Mouse (Mus musculus) adrenal gland, postnatal 36 days (tissue): ENCODE data around the gene Cacna2d1. TPM values are rescaled to one million over a fixed set of nuclear protein-coding genes. Genes with fewer than 3 reads are reported as not detected.

Experiments
- DNase-seq, 2 experiments: peaks; one replicate each; pipeline ENCODE4 v3.0.0; 2021; ENCODE audit warnings: mixed read lengths in 1 of 2
- total RNA-seq, 2 experiments: library from RNA; stranded (reverse); gene quantifications; 2 replicates each; pipeline ENCODE4 v1.2.3; 2021

Cacna2d1 gene
- total RNA-seq, 2 experiments from 2014 or later: 90.2 to 130 TPM

GRCm38 (mm10) chr5:16047452-16048191 is 113.1 kb downstream of the Cacna2d1 start:
- peak in 1 of 2 experiments; percentile 11 for DNase-seq

GRCm38 (mm10) chr5:16056795-16057194 is 122.3 kb downstream of the Cacna2d1 start:
- DNase-seq: peak in 1 of 2 experiments; percentile 9

GRCm38 (mm10) chr5:16062773-16063172 is 128.3 kb downstream of the Cacna2d1 start:
- DNase-seq: no peak

GRCm38 (mm10) chr5:16063273-16063672 is 128.8 kb downstream of the Cacna2d1 start:
- no peak for DNase-seq

GRCm38 (mm10) chr5:16063949-16064348 is 129.5 kb downstream of the Cacna2d1 start:
- DNase-seq: no peak

- DNase-seq: no peak
Observed at GRCm38 (mm10) chr5:16065816-16066215, 131.3 kb downstream of the Cacna2d1 start.

- DNase-seq: no peak
Observed at GRCm38 (mm10) chr5:16082253-16082652, 147.8 kb downstream of the Cacna2d1 start.

- DNase-seq: no peak
Observed at GRCm38 (mm10) chr5:16086979-16087902, 152.8 kb downstream of the Cacna2d1 start.

- no peak for DNase-seq
Observed at GRCm38 (mm10) chr5:16087995-16088394, 153.5 kb downstream of the Cacna2d1 start.

GRCm38 (mm10) chr5:16092540-16092939 is 158.0 kb downstream of the Cacna2d1 start:
- no peak for DNase-seq

- DNase-seq: no peak
Observed at GRCm38 (mm10) chr5:16093071-16093693, 158.7 kb downstream of the Cacna2d1 start.

- DNase-seq: no peak
Observed at GRCm38 (mm10) chr5:16095345-16095744, 160.9 kb downstream of the Cacna2d1 start.

GRCm38 (mm10) chr5:16098766-16099165 is 164.3 kb downstream of the Cacna2d1 start:
- DNase-seq: peak; percentile 56 to 65

GRCm38 (mm10) chr5:16101820-16102219 is 167.3 kb downstream of the Cacna2d1 start:
- DNase-seq: no peak

GRCm38 (mm10) chr5:16105701-16106100 is 171.2 kb downstream of the Cacna2d1 start:
- no peak for DNase-seq

- DNase-seq: no peak
Observed at GRCm38 (mm10) chr5:16110643-16111042, 176.2 kb downstream of the Cacna2d1 start.

GRCm38 (mm10) chr5:16113879-16114278 is 179.4 kb downstream of the Cacna2d1 start:
- DNase-seq: no peak

GRCm38 (mm10) chr5:16121334-16121733 is 186.8 kb downstream of the Cacna2d1 start:
- no peak for DNase-seq

GRCm38 (mm10) chr5:16122110-16122509 is 187.6 kb downstream of the Cacna2d1 start:
- no peak for DNase-seq

- DNase-seq: no peak
Observed at GRCm38 (mm10) chr5:16134286-16135094, 200.0 kb downstream of the Cacna2d1 start.

GRCm38 (mm10) chr5:16135986-16136385 is 201.5 kb downstream of the Cacna2d1 start:
- no peak for DNase-seq

GRCm38 (mm10) chr5:16136839-16137238 is 202.3 kb downstream of the Cacna2d1 start:
- DNase-seq: no peak
